In the genomic region with DNA sequence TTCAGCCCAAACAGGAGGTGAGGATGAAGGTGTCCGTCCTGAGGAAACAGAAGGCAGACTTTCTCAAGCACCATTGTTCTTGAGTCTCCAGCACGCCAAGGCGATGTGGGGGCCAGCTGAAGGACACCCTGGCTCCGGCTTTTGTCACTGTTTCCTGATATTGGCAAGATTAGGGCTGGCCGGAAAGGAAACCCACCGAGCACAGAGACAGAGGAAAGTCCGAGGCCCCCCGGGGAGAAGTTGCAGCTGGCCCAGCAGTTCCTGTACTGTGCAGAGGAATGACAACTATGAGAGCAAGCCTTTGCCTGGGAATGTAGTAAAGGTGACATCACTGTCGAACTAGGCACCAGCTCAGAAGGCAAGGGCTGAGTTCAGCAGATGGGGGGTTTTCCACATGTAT, we compare ENCODE assay signal across 8 mouse cellular contexts. TPM values are rescaled to one million over a fixed set of nuclear protein-coding genes. Genes with fewer than 3 reads are reported as not detected.
DNase-seq lines count a peak whose midpoint lies in the region; ATAC-seq and TF ChIP-seq lines count a peak whose summit lies in the region.

No protein-coding gene starts in this region.

- no peaks in the 10 kb centered on the region for H3K4me1 ChIP-seq in intestine, embryonic 14.5 days (replicated peaks; ENCODE audit: control insufficient read depth, insufficient read depth, low read length)
- no peaks in the 10 kb centered on the region for H3K4me1 ChIP-seq in intestine, postnatal 0 days (replicated peaks; ENCODE audit: control insufficient read depth, insufficient read depth, low read length)
- peaks cover 10% of the 10 kb centered on the region for H3K4me1 ChIP-seq in heart, embryonic 11.5 days (ENCODE audit: control insufficient read depth, insufficient read depth, low read length)

- no peak overlapping the region for H3K4me3 ChIP-seq in intestine, embryonic 14.5 days (ENCODE audit: low read depth, low read length)
- H3K4me3 ChIP-seq in intestine, postnatal 0 days (ENCODE audit: low read depth, low read length), result no peak overlapping the region
- no peak overlapping the region for H3K4me3 ChIP-seq in heart, embryonic 11.5 days (ENCODE audit: low read depth, low read length)

- ATAC-seq in intestine, embryonic 14.5 days (replicated peaks; ENCODE audit: low FRiP score, low TSS enrichment, low read depth), result no peak; the same call in 1 of the 2 replicates
- no peak for ATAC-seq in intestine, postnatal 0 days
- ATAC-seq in heart, embryonic 11.5 days (replicated peaks; ENCODE audit: insufficient number of reproducible peaks, low FRiP score, low TSS enrichment), result no peak; the same call in 1 of the 2 replicates
- ATAC-seq in megakaryocyte, adult 5-6 weeks (ENCODE audit: poor library complexity, severe bottlenecking), result no peak

- TF ChIP-seq CTCF in intestine, postnatal 0 days (IDR thresholded peaks at IDR 0.05; ENCODE audit: low read depth), result no peak

- 32% methylated on average over 9 of the region's 9 CpGs for WGBS in intestine, embryonic 14.5 days
- 32% methylated on average over 9 of the region's 9 CpGs for WGBS in intestine, postnatal 0 days
- WGBS in heart, embryonic 11.5 days (ENCODE audit: insufficient replicate concordance), result 11% methylated on average over 9 of the region's 9 CpGs

- no peak overlapping the region for H3K9ac ChIP-seq in intestine, embryonic 14.5 days (ENCODE audit: low read length)
- H3K9ac ChIP-seq in intestine, postnatal 0 days (ENCODE audit: low read depth, low read length), result no peak overlapping the region
- peak overlapping the region; percentile 23; the same call in 1 of the 2 replicates for H3K9ac ChIP-seq in heart, embryonic 11.5 days (ENCODE audit: low read depth, low read length)

- no peak overlapping the region for H3K27ac ChIP-seq in intestine, embryonic 14.5 days (ENCODE audit: low read depth)
- H3K27ac ChIP-seq in intestine, postnatal 0 days (ENCODE audit: low read depth, low read length), result no peak overlapping the region
- peak overlapping the region; percentile 29; the same call in 1 of the 2 replicates for H3K27ac ChIP-seq in heart, embryonic 11.5 days (ENCODE audit: low read depth, low read length)

- H3K9me3 ChIP-seq in intestine, embryonic 14.5 days (ENCODE audit: control insufficient read depth, low read length), result no peaks in the 10 kb centered on the region; the same call in 1 of the 2 replicates
- H3K9me3 ChIP-seq in intestine, postnatal 0 days (ENCODE audit: control insufficient read depth), result peaks cover 3% of the 10 kb centered on the region; the same call in 1 of the 2 replicates
- no peaks in the 10 kb centered on the region for H3K9me3 ChIP-seq in heart, embryonic 11.5 days (replicated peaks; ENCODE audit: control insufficient read depth, low read length)

- DNase-seq in intestine, embryonic 14.5 days (ENCODE audit: low spot score), result peak; percentile 54
- DNase-seq in adrenal gland, postnatal 14 days, result peak; percentile 62
- DNase-seq in kidney, postnatal 14 days, result peak; percentile 75
- no peak for DNase-seq in cerebellum, postnatal 4 days (ENCODE audit: low spot score in 2 of 2)
- no peak for DNase-seq in retina, embryonic 14.5 days (ENCODE audit: low spot score)

- H3K36me3 ChIP-seq in intestine, embryonic 14.5 days (ENCODE audit: control insufficient read depth, insufficient read depth, low read length), result no peaks in the 10 kb centered on the region
- no peaks in the 10 kb centered on the region for H3K36me3 ChIP-seq in intestine, postnatal 0 days (ENCODE audit: control insufficient read depth, insufficient read depth)
- H3K36me3 ChIP-seq in heart, embryonic 11.5 days (ENCODE audit: control insufficient read depth, insufficient read depth, low read length), result no peaks in the 10 kb centered on the region

- H3K27me3 ChIP-seq in intestine, embryonic 14.5 days (replicated peaks; ENCODE audit: control insufficient read depth, insufficient read depth, low read length), result no peaks in the 10 kb centered on the region
- H3K27me3 ChIP-seq in intestine, postnatal 0 days (replicated peaks; ENCODE audit: control insufficient read depth, insufficient read depth, low read length), result peaks cover 5% of the 10 kb centered on the region; the same call in 1 of the 2 replicates
- H3K27me3 ChIP-seq in heart, embryonic 11.5 days (ENCODE audit: control insufficient read depth, insufficient read depth, low read length), result no peaks in the 10 kb centered on the region

- no peak overlapping the region for H3K4me2 ChIP-seq in intestine, embryonic 14.5 days (ENCODE audit: low read length)
- H3K4me2 ChIP-seq in intestine, postnatal 0 days (replicated peaks; ENCODE audit: low read depth), result no peak overlapping the region
- peak overlapping the region; percentile 43 for H3K4me2 ChIP-seq in heart, embryonic 11.5 days

RNA-seq across cellular contexts. Expression of gene Prnd, which starts 30.2 kb away (rescaled TPM):
- 43.0 and 47.8 TPM in 2 replicates for polyA plus RNA-seq in intestine, embryonic 14.5 days (2014; fragmentation: Nextera tagmentation; extraction: Ambion mirVana)
- polyA plus RNA-seq in intestine, postnatal 0 days (2015; fragmentation: Nextera tagmentation; extraction: Ambion mirVana), result 9.8 and 12.2 TPM in 2 replicates
- 0.98 and 2.8 TPM in 2 replicates for total RNA-seq in adrenal gland, postnatal 14 days (2021)
- 3.2 and 4.0 TPM in 2 replicates for polyA plus RNA-seq in heart, embryonic 11.5 days (2014; fragmentation: Nextera tagmentation; extraction: Ambion mirVana)
- total RNA-seq in megakaryocyte, adult 5-6 weeks (2015), result not detected in 2 replicates
- not detected in 2 replicates for total RNA-seq in megakaryocyte, adult 5-6 weeks (2017)

RNA-seq across cellular contexts. Expression of gene Rassf2, which starts 49.2 kb away (rescaled TPM):
- 12.0 and 12.6 TPM in 2 replicates for polyA plus RNA-seq in intestine, embryonic 14.5 days (2014; fragmentation: Nextera tagmentation; extraction: Ambion mirVana)
- polyA plus RNA-seq in intestine, postnatal 0 days (2015; fragmentation: Nextera tagmentation; extraction: Ambion mirVana), result 4.4 TPM in 2 replicates
- 9.4 and 22.2 TPM in 2 replicates for total RNA-seq in adrenal gland, postnatal 14 days (2021)
- 3.1 and 3.9 TPM in 2 replicates for polyA plus RNA-seq in heart, embryonic 11.5 days (2014; fragmentation: Nextera tagmentation; extraction: Ambion mirVana)
- total RNA-seq in megakaryocyte, adult 5-6 weeks (2015), result 62.4 and 70.2 TPM in 2 replicates
- 113 and 118 TPM in 2 replicates for total RNA-seq in megakaryocyte, adult 5-6 weeks (2017)

Comparison
In these comparisons a context has a peak if more than half of its experiments do, and no peak if none do; other contexts are left out.
1. DNase-seq: peak in intestine, embryonic 14.5 days (single experiment), adrenal gland, postnatal 14 days (single experiment) and kidney, postnatal 14 days (single experiment); none in cerebellum, postnatal 4 days (0 of 2) and retina, embryonic 14.5 days (single experiment).